Mouse (Mus musculus) adrenal gland, adult 8-10 months (tissue): Measurements from ENCODE around the gene Apoa1. TPM values are rescaled to one million over a fixed set of nuclear protein-coding genes. Genes with fewer than 3 reads are reported as not detected.

ENCODE experiments used
- DNase-seq: peaks from one replicate; pipeline ENCODE4 v3.0.0; 2022
- total RNA-seq, 4 experiments: library from RNA; stranded (reverse); gene quantifications; 2 replicates each; pipeline ENCODE4 v1.2.4; 2022

The Apoa1 gene
- total RNA-seq: 1 to 10 TPM in 3 of 4 experiments, not detected in 1; 1.2 to 3.5 (median 1.5) TPM

- no peak for DNase-seq
Measured at GRCm38 (mm10) chr9:46228491-46228890, at the start of gene Apoa1. TSS of gene Apoa1 (plus strand) at chr9:46228580.

GRCm38 (mm10) chr9:46178595-46178994, 49.8 kb upstream of the Apoa1 start:
- DNase-seq: no peak

- DNase-seq: no peak
Measured at GRCm38 (mm10) chr9:46181297-46181696, 47.1 kb upstream of the Apoa1 start.

GRCm38 (mm10) chr9:46184542-46184941, 43.8 kb upstream of the Apoa1 start:
- no peak for DNase-seq

- DNase-seq: no peak
Measured at GRCm38 (mm10) chr9:46185191-46185590, 43.2 kb upstream of the Apoa1 start.

- no peak for DNase-seq
Measured at GRCm38 (mm10) chr9:46186387-46186786, 42.0 kb upstream of the Apoa1 start.

GRCm38 (mm10) chr9:46188370-46188769, 40.0 kb upstream of the Apoa1 start:
- no peak for DNase-seq

- DNase-seq: no peak
Measured at GRCm38 (mm10) chr9:46188956-46189355, 39.4 kb upstream of the Apoa1 start.

GRCm38 (mm10) chr9:46189381-46189780, 39.0 kb upstream of the Apoa1 start:
- DNase-seq: no peak

GRCm38 (mm10) chr9:46191234-46191633, 37.1 kb upstream of the Apoa1 start:
- DNase-seq: no peak

GRCm38 (mm10) chr9:46191644-46192043, 36.7 kb upstream of the Apoa1 start:
- no peak for DNase-seq

GRCm38 (mm10) chr9:46192642-46193041, 35.7 kb upstream of the Apoa1 start:
- no peak for DNase-seq

GRCm38 (mm10) chr9:46194809-46195208, 33.6 kb upstream of the Apoa1 start:
- no peak for DNase-seq

- peak; percentile 48 for DNase-seq
Measured at GRCm38 (mm10) chr9:46196699-46197169, 31.6 kb upstream of the Apoa1 start.

- DNase-seq: no peak
Measured at GRCm38 (mm10) chr9:46198461-46198860, 29.9 kb upstream of the Apoa1 start.

- no peak for DNase-seq
Measured at GRCm38 (mm10) chr9:46198936-46199335, 29.4 kb upstream of the Apoa1 start.

GRCm38 (mm10) chr9:46199609-46200008, 28.8 kb upstream of the Apoa1 start:
- peak; percentile 73 for DNase-seq

- no peak for DNase-seq
Measured at GRCm38 (mm10) chr9:46206834-46207500, 21.4 kb upstream of the Apoa1 start.

GRCm38 (mm10) chr9:46207501-46207869, 20.9 kb upstream of the Apoa1 start:
- no peak for DNase-seq

- DNase-seq: no peak
Measured at GRCm38 (mm10) chr9:46208401-46208974, 19.9 kb upstream of the Apoa1 start.

- no peak for DNase-seq
Measured at GRCm38 (mm10) chr9:46210473-46210872, 17.9 kb upstream of the Apoa1 start.

GRCm38 (mm10) chr9:46214276-46214675, 14.1 kb upstream of the Apoa1 start:
- no peak for DNase-seq

GRCm38 (mm10) chr9:46214946-46215337, 13.4 kb upstream of the Apoa1 start:
- DNase-seq: no peak
